Mouse (Mus musculus) urinary bladder, postnatal 10 days (tissue): ENCODE results near the gene March10.

Experiments
- DNase-seq: peaks from one replicate; pipeline ENCODE4 v3.0.0; 2022; ENCODE audit warnings: low spot score

March10 gene

DNA sequence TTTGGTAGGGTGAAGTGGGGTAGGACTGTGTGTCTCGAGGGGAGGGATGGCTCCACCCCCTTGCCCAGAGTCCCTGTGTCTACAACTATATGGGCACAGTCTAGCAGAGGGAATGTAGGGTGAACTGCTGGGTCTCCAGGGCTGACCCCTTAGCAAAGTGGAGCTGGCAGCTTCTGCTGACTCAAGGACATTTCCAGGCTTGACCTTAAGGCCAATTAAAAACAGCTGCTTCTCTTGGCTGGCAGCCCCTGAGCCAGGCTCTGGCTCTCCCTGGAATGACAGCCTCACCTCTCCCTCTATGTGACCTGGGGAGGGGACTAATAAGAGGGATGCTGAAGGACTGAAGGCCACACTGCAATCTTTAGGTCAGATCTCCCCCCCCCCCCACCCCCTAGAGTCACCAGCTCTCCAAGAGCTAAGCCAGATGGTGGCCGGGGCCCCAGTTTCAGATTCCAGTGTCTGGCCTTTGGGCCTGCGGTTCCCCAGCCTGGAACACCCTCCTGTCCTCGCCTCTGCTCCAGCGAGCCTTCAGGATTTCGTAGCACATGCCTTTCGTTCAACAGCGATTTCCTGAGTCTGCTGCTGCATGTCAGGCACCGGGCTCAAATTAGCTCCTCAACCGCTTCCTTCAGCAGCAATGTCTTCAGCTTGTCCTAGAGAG, 143.4 kb downstream of the March10 start:
- DNase-seq: no peak

DNA sequence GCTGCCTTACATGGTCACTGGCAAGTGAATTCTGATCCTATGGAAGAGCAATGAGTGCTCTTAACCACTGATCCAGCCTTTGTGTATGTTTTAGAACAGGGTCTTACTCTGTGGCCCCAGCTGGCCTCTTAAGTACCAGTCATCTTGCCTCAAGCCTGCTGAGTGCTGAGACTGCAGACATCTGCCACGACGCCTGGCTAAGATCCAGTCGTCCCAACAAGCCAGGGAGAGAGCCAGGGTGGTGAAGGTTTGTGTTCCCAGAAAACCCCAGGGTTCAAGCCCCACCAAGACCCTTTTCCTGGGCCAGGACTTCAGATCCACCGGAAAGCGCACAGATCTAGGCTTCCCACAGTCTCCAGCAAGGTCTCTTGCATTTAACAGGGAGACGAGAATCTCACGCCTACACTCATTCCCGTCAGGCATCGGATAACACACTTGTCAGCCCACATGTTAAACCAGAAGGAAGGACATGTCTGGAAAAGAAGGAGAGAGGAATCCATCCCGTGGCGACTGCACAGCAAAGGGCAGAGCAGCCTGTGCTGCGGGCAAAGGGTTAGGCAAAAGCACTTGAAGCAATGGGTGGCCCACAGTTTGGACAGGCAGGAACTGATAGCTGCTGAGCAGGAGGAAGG, 144.1 kb downstream of the March10 start:
- DNase-seq: no peak

DNA sequence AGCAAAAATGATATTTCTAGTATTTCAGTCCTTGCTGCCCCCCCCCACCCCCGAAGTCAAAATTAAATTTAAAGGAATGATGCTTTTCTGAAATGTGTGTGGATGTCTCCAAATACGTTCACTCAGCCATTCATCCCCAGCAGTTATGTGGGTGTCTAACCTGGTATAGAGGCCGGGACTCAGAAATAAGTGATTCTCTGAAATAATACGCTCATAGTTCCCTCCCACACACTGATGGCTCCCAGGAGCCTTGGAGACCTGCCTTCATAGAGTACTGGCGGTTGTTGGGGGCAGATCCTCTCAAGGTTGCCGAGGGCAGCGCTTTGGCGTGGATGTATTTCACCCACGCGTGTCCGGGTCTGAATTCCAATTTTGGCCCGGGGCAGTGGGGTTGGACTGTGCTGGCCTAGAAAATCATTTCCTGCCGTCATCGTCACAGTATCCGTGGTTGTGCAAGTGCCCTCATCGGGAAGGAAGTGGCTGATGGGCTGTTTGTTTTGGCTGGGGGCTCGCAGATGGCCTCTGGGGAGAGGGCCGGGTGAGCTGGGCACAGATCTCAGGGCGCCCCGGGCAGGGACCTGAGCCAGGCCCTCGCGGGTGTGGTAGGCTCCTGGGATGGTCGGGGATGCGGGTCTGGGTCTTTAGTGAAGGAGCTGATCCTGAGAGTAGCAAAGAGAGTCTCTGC, 145.1 kb downstream of the March10 start:
- no peak for DNase-seq
